Mouse (Mus musculus): Measurements from ENCODE around the gene Tmsb15b2. TPM values are rescaled to one million over a fixed set of nuclear protein-coding genes. Genes with fewer than 3 reads are reported as not detected.
"Not testable (repeated sequence)": the region's sequence is repeated elsewhere in the genome, so short reads cannot be mapped to it uniquely, and the experiment has no call there.

The Tmsb15b2 gene
- 14.5 and 21.1 TPM in 2 replicates for polyA plus RNA-seq (2014; fragmentation: Nextera tagmentation; extraction: Ambion mirVana)

- not testable (repeated sequence) for H3K4me1 ChIP-seq (replicated peaks; ENCODE audit: control insufficient read depth, insufficient read depth, low read length); DNase-seq (ENCODE audit: low spot score); H3K9me3 ChIP-seq (ENCODE audit: control insufficient read depth, low read length); H3K9ac ChIP-seq (ENCODE audit: low read depth, low read length); H3K27ac ChIP-seq (ENCODE audit: low read depth, low read length); ATAC-seq (replicated peaks; ENCODE audit: low FRiP score); H3K27me3 ChIP-seq (replicated peaks; ENCODE audit: control insufficient read depth, insufficient read depth, low read length); H3K36me3 ChIP-seq (ENCODE audit: control insufficient read depth, insufficient read depth, low read length)
- Histone ChIP-seq H3K4me2 (peak within 1 kb of the TSS; percentile 57), H3K4me3 (ENCODE audit: low read depth, low read length) (peak within 1 kb of the TSS; percentile 39; the same call in 1 of the 2 replicates)
- 80% methylated on average over 6 of the region's 6 CpGs for WGBS
These were observed at the start of gene Tmsb15b2 for GRCm38 (mm10) chrX:136975397-136975796. Gene Tmsb15b2 (minus strand): TSS chrX:136975497.

GRCm38 (mm10) chrX:137019310-137019709 lies 44.0 kb upstream of the Tmsb15b2 start:
- H3K4me3 ChIP-seq (ENCODE audit: low read depth, low read length), result no peak overlapping the region
- H3K9me3 ChIP-seq (ENCODE audit: control insufficient read depth, low read length), result no peaks in the 10 kb centered on the region
- no peaks in the 10 kb centered on the region for H3K4me1 ChIP-seq (replicated peaks; ENCODE audit: control insufficient read depth, insufficient read depth, low read length)
- DNase-seq (ENCODE audit: low spot score), result no peak
- H3K4me2 ChIP-seq, result no peak overlapping the region
- 27% methylated on average over 1 of the region's 1 CpGs for WGBS
- ATAC-seq (replicated peaks; ENCODE audit: low FRiP score), result peak; percentile 68
- H3K36me3 ChIP-seq (ENCODE audit: control insufficient read depth, insufficient read depth, low read length), result no peaks in the 10 kb centered on the region; the same call in 1 of the 2 replicates
- H3K27ac ChIP-seq (ENCODE audit: low read depth, low read length), result no peak overlapping the region
- no peaks in the 10 kb centered on the region for H3K27me3 ChIP-seq (replicated peaks; ENCODE audit: control insufficient read depth, insufficient read depth, low read length)
- no peak overlapping the region for H3K9ac ChIP-seq (ENCODE audit: low read depth, low read length)

- no peak for ATAC-seq (replicated peaks; ENCODE audit: low FRiP score)
These were observed 42.4 kb upstream of the Tmsb15b2 start for GRCm38 (mm10) chrX:137017668-137018067.

GRCm38 (mm10) chrX:137015099-137015709 lies 39.9 kb upstream of the Tmsb15b2 start:
- no peaks in the 10 kb centered on the region for H3K9me3 ChIP-seq (ENCODE audit: control insufficient read depth, low read length)
- H3K4me2 ChIP-seq, result no peak overlapping the region
- DNase-seq (ENCODE audit: low spot score), result no peak
- 54% methylated on average over 6 of the region's 6 CpGs for WGBS
- no peaks in the 10 kb centered on the region for H3K4me1 ChIP-seq (replicated peaks; ENCODE audit: control insufficient read depth, insufficient read depth, low read length)
- no peak overlapping the region for H3K9ac ChIP-seq (ENCODE audit: low read depth, low read length)
- no peak overlapping the region for H3K27ac ChIP-seq (ENCODE audit: low read depth, low read length)
- H3K4me3 ChIP-seq (ENCODE audit: low read depth, low read length), result no peak overlapping the region
- H3K36me3 ChIP-seq (ENCODE audit: control insufficient read depth, insufficient read depth, low read length), result no peaks in the 10 kb centered on the region; the same call in 1 of the 2 replicates
- H3K27me3 ChIP-seq (replicated peaks; ENCODE audit: control insufficient read depth, insufficient read depth, low read length), result no peaks in the 10 kb centered on the region
- no peak for ATAC-seq (replicated peaks; ENCODE audit: low FRiP score)

More at GRCm38 (mm10) chrX:137017668-137018067, 42.4 kb upstream of the Tmsb15b2 start:
- Histone ChIP-seq H3K9me3 (ENCODE audit: control insufficient read depth, low read length) (no peaks in the 10 kb centered on the region), H3K36me3 (ENCODE audit: control insufficient read depth, insufficient read depth, low read length) (no peaks in the 10 kb centered on the region; the same call in 1 of the 2 replicates), H3K4me3 (ENCODE audit: low read depth, low read length) (no peak overlapping the region), H3K9ac (ENCODE audit: low read depth, low read length) (no peak overlapping the region), H3K27ac (ENCODE audit: low read depth, low read length) (no peak overlapping the region), H3K27me3 (replicated peaks; ENCODE audit: control insufficient read depth, insufficient read depth, low read length) (no peaks in the 10 kb centered on the region), H3K4me2 (no peak overlapping the region), H3K4me1 (replicated peaks; ENCODE audit: control insufficient read depth, insufficient read depth, low read length) (no peaks in the 10 kb centered on the region)
- DNase-seq (ENCODE audit: low spot score), result no peak
- WGBS, result 67% methylated on average over 1 of the region's 1 CpGs

- Histone ChIP-seq H3K9me3 (ENCODE audit: control insufficient read depth, low read length) (no peaks in the 10 kb centered on the region), H3K4me3 (ENCODE audit: low read depth, low read length) (no peak overlapping the region), H3K27me3 (replicated peaks; ENCODE audit: control insufficient read depth, insufficient read depth, low read length) (peaks cover 23% of the 10 kb centered on the region), H3K4me1 (replicated peaks; ENCODE audit: control insufficient read depth, insufficient read depth, low read length) (no peaks in the 10 kb centered on the region), H3K9ac (ENCODE audit: low read depth, low read length) (no peak overlapping the region), H3K27ac (ENCODE audit: low read depth, low read length) (no peak overlapping the region), H3K4me2 (no peak overlapping the region), H3K36me3 (ENCODE audit: control insufficient read depth, insufficient read depth, low read length) (no peaks in the 10 kb centered on the region)
- DNase-seq (ENCODE audit: low spot score) (no peak), ATAC-seq (replicated peaks; ENCODE audit: low FRiP score) (no peak)
- 73% methylated on average over 2 of the region's 2 CpGs for WGBS
These were observed 21.0 kb upstream of the Tmsb15b2 start for GRCm38 (mm10) chrX:136996256-136996655.

- Histone ChIP-seq H3K36me3 (ENCODE audit: control insufficient read depth, insufficient read depth, low read length) (no peaks in the 10 kb centered on the region), H3K27me3 (replicated peaks; ENCODE audit: control insufficient read depth, insufficient read depth, low read length) (peaks cover 25% of the 10 kb centered on the region)
These were observed 18.3 kb upstream of the Tmsb15b2 start for GRCm38 (mm10) chrX:136993641-136994040.

GRCm38 (mm10) chrX:136992978-136993547 lies 17.8 kb upstream of the Tmsb15b2 start, which contains the start of gene Zcchc18:
Gene Zcchc18 (plus strand): TSS chrX:136993155.
- WGBS, result 15% methylated on average over 26 of the region's 26 CpGs
- Histone ChIP-seq H3K4me3 (ENCODE audit: low read depth, low read length) (peak within 1 kb of the TSS; percentile 33), H3K27ac (ENCODE audit: low read depth, low read length) (no peak within 1 kb of the TSS), H3K4me2 (peak within 1 kb of the TSS; percentile 56), H3K4me1 (replicated peaks; ENCODE audit: control insufficient read depth, insufficient read depth, low read length) (no peaks in the 10 kb centered on the region), H3K9me3 (ENCODE audit: control insufficient read depth, low read length) (no peaks in the 10 kb centered on the region), H3K9ac (ENCODE audit: low read depth, low read length) (no peak within 1 kb of the TSS), H3K27me3 (replicated peaks; ENCODE audit: control insufficient read depth, insufficient read depth, low read length) (peaks cover 25% of the 10 kb centered on the region), H3K36me3 (ENCODE audit: control insufficient read depth, insufficient read depth, low read length) (no peaks in the 10 kb centered on the region)
- DNase-seq (ENCODE audit: low spot score), result peak; percentile 54
- peak; percentile 68 for ATAC-seq (replicated peaks; ENCODE audit: low FRiP score)

More at GRCm38 (mm10) chrX:136993641-136994040, 18.3 kb upstream of the Tmsb15b2 start:
- ATAC-seq (replicated peaks; ENCODE audit: low FRiP score) (no peak), DNase-seq (ENCODE audit: low spot score) (no peak)
- Histone ChIP-seq H3K9ac (ENCODE audit: low read depth, low read length) (no peak overlapping the region), H3K4me3 (ENCODE audit: low read depth, low read length) (no peak overlapping the region; the same call in 1 of the 2 replicates), H3K4me2 (peak overlapping the region; percentile 56), H3K9me3 (ENCODE audit: control insufficient read depth, low read length) (no peaks in the 10 kb centered on the region), H3K27ac (ENCODE audit: low read depth, low read length) (no peak overlapping the region), H3K4me1 (replicated peaks; ENCODE audit: control insufficient read depth, insufficient read depth, low read length) (no peaks in the 10 kb centered on the region)
- 39% methylated on average over 14 of the region's 14 CpGs for WGBS

- peaks cover 25% of the 10 kb centered on the region for H3K27me3 ChIP-seq (replicated peaks; ENCODE audit: control insufficient read depth, insufficient read depth, low read length)
- no peak; the same call in 1 of the 2 replicates for ATAC-seq (replicated peaks; ENCODE audit: low FRiP score)
- H3K9me3 ChIP-seq (ENCODE audit: control insufficient read depth, low read length), result no peaks in the 10 kb centered on the region
- H3K9ac ChIP-seq (ENCODE audit: low read depth, low read length), result no peak overlapping the region
- peak overlapping the region; percentile 33 for H3K4me3 ChIP-seq (ENCODE audit: low read depth, low read length)
- no peak for DNase-seq (ENCODE audit: low spot score)
- no peaks in the 10 kb centered on the region for H3K4me1 ChIP-seq (replicated peaks; ENCODE audit: control insufficient read depth, insufficient read depth, low read length)
- no peak overlapping the region for H3K27ac ChIP-seq (ENCODE audit: low read depth, low read length)
- H3K36me3 ChIP-seq (ENCODE audit: control insufficient read depth, insufficient read depth, low read length), result no peaks in the 10 kb centered on the region
- 23% methylated on average over 19 of the region's 19 CpGs for WGBS
- peak overlapping the region; percentile 56 for H3K4me2 ChIP-seq
These were observed 17.1 kb upstream of the Tmsb15b2 start for GRCm38 (mm10) chrX:136992191-136992965.

Measured in liver, embryonic 11.5 days (tissue).